Mouse (Mus musculus): Measurements from ENCODE around the gene Fcgr3. TPM values are rescaled to one million over a fixed set of nuclear protein-coding genes. Genes with fewer than 3 reads are reported as not detected.

Gene Fcgr3
- polyA plus RNA-seq, 1 experiment from 2014 or later, result 37.4 TPM

GRCm38 (mm10) chr1:171101033-171101432, 36.3 kb upstream of the Fcgr3 start:
- no peaks in the 10 kb centered on the region for H3K27me3 ChIP-seq (replicated peaks; ENCODE audit: insufficient read depth, low read length)
- H3K4me3 ChIP-seq (ENCODE audit: low read depth, low read length), result no peak overlapping the region
- H3K9ac ChIP-seq (replicated peaks; ENCODE audit: low read depth), result no peak overlapping the region
- no peaks in the 10 kb centered on the region for H3K36me3 ChIP-seq (ENCODE audit: insufficient read depth, low read length)
- no peak for ATAC-seq
- no peak overlapping the region for H3K4me2 ChIP-seq (replicated peaks; ENCODE audit: low read depth, low read length)
- no peak for TF ChIP-seq EP300 (IDR thresholded peaks at IDR 0.05)
- TF ChIP-seq CTCF (IDR thresholded peaks at IDR 0.05), result no peak
- DNase-seq (ENCODE audit: low spot score), result no peak
- no peaks in the 10 kb centered on the region for H3K4me1 ChIP-seq (ENCODE audit: insufficient read depth, low read depth, low read length)
- H3K9me3 ChIP-seq (ENCODE audit: low read length), result no peaks in the 10 kb centered on the region
- 26% methylated on average over 2 of the region's 2 CpGs for WGBS
- no peak overlapping the region for H3K27ac ChIP-seq (ENCODE audit: low read length)

GRCm38 (mm10) chr1:171097612-171098011, 32.9 kb upstream of the Fcgr3 start:
- Histone ChIP-seq H3K4me3 (ENCODE audit: low read depth, low read length) (no peak overlapping the region), H3K9ac (replicated peaks; ENCODE audit: low read depth) (no peak overlapping the region), H3K27ac (ENCODE audit: low read length) (no peak overlapping the region), H3K9me3 (ENCODE audit: low read length) (no peaks in the 10 kb centered on the region), H3K36me3 (ENCODE audit: insufficient read depth, low read length) (no peaks in the 10 kb centered on the region), H3K4me2 (replicated peaks; ENCODE audit: low read depth, low read length) (no peak overlapping the region), H3K4me1 (ENCODE audit: insufficient read depth, low read depth, low read length) (no peaks in the 10 kb centered on the region), H3K27me3 (replicated peaks; ENCODE audit: insufficient read depth, low read length) (no peaks in the 10 kb centered on the region)
- WGBS, result 37% methylated on average over 2 of the region's 2 CpGs
- ATAC-seq (no peak), DNase-seq (ENCODE audit: low spot score) (no peak)
- TF ChIP-seq EP300 (IDR thresholded peaks at IDR 0.05) (no peak), CTCF (IDR thresholded peaks at IDR 0.05) (no peak)

DNA sequence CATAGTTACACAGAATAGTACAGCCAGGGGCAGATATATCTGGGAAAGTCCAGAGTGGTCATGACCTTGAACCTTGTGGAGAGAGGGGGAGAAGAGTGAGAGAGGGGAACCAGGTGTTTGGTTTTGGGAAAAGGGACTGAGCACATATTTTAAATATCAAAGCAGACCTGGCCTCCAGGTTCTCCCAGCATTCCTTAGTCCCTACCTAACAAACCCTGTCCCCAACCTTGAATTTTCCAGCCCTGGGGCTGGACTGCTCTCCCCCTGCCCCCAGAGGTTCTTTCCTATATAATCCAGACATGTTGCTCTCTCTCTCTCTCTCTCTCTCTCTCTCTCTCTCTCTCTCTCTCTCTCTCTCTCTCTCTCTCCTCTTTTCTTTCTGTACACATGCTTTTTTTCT, 32.4 kb upstream of the Fcgr3 start:
- no peak overlapping the region for H3K27ac ChIP-seq (ENCODE audit: low read length)
- no peak for DNase-seq (ENCODE audit: low spot score)
- no peak for TF ChIP-seq CTCF (IDR thresholded peaks at IDR 0.05)
- TF ChIP-seq EP300 (IDR thresholded peaks at IDR 0.05), result no peak
- no peak overlapping the region for H3K4me3 ChIP-seq (ENCODE audit: low read depth, low read length)
- ATAC-seq, result no peak
- H3K9me3 ChIP-seq (ENCODE audit: low read length), result no peaks in the 10 kb centered on the region
- H3K4me1 ChIP-seq (ENCODE audit: insufficient read depth, low read depth, low read length), result no peaks in the 10 kb centered on the region
- H3K9ac ChIP-seq (replicated peaks; ENCODE audit: low read depth), result no peak overlapping the region
- H3K36me3 ChIP-seq (ENCODE audit: insufficient read depth, low read length), result no peaks in the 10 kb centered on the region
- no peak overlapping the region for H3K4me2 ChIP-seq (replicated peaks; ENCODE audit: low read depth, low read length)
- H3K27me3 ChIP-seq (replicated peaks; ENCODE audit: insufficient read depth, low read length), result no peaks in the 10 kb centered on the region

GRCm38 (mm10) chr1:171096110-171096964, 31.6 kb upstream of the Fcgr3 start:
- H3K4me2 ChIP-seq (replicated peaks; ENCODE audit: low read depth, low read length), result peak overlapping the region; percentile 30; the same call in 1 of the 2 replicates
- 17% methylated on average over 10 of the region's 10 CpGs for WGBS
- DNase-seq (ENCODE audit: low spot score) (peak; percentile 71), ATAC-seq (peak; percentile 72)
- H3K9me3 ChIP-seq (ENCODE audit: low read length), result no peaks in the 10 kb centered on the region
- TF ChIP-seq CTCF (IDR thresholded peaks at IDR 0.05) (no peak), EP300 (IDR thresholded peaks at IDR 0.05) (0 out of 2 replicates have a peak, but pooled peaks have one; percentile 13)
- H3K4me3 ChIP-seq (ENCODE audit: low read depth, low read length), result no peak overlapping the region
- no peak overlapping the region for H3K9ac ChIP-seq (replicated peaks; ENCODE audit: low read depth)
- no peaks in the 10 kb centered on the region for H3K36me3 ChIP-seq (ENCODE audit: insufficient read depth, low read length)
- no peak overlapping the region for H3K27ac ChIP-seq (ENCODE audit: low read length)
- no peaks in the 10 kb centered on the region for H3K27me3 ChIP-seq (replicated peaks; ENCODE audit: insufficient read depth, low read length)
- no peaks in the 10 kb centered on the region for H3K4me1 ChIP-seq (ENCODE audit: insufficient read depth, low read depth, low read length)

DNA sequence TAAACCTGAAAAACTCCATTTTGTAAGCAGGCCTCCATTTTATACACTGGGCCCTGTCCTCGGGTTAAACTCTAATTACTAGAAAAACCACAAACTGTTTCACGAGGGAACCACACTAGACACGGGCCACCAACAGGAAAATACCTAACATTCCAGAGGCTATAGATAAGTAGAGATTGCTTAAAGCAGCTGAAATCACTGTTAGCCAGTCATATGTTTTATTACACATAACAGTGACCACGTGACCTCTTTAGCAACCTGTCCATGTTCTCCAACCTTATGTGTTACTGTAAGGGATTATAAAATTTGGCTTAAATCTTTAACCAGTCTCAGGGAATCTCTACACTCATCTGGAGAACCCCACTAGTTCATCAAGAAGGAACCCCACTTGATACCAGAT, 29.7 kb upstream of the Fcgr3 start:
- H3K9me3 ChIP-seq (ENCODE audit: low read length), result no peaks in the 10 kb centered on the region
- H3K36me3 ChIP-seq (ENCODE audit: insufficient read depth, low read length), result no peaks in the 10 kb centered on the region
- no peak overlapping the region for H3K9ac ChIP-seq (replicated peaks; ENCODE audit: low read depth)
- no peak overlapping the region for H3K4me3 ChIP-seq (ENCODE audit: low read depth, low read length)
- no peaks in the 10 kb centered on the region for H3K4me1 ChIP-seq (ENCODE audit: insufficient read depth, low read depth, low read length)
- no peak overlapping the region for H3K27ac ChIP-seq (ENCODE audit: low read length)
- H3K27me3 ChIP-seq (replicated peaks; ENCODE audit: insufficient read depth, low read length), result no peaks in the 10 kb centered on the region
- ATAC-seq, result peak; percentile 69
- DNase-seq (ENCODE audit: low spot score), result peak; percentile 65
- H3K4me2 ChIP-seq (replicated peaks; ENCODE audit: low read depth, low read length), result no peak overlapping the region
- 0 out of 2 replicates have a peak, but pooled peaks have one; percentile 34 for TF ChIP-seq EP300 (IDR thresholded peaks at IDR 0.05)
- TF ChIP-seq CTCF (IDR thresholded peaks at IDR 0.05), result no peak
- 41% methylated on average over 4 of the region's 4 CpGs for WGBS

GRCm38 (mm10) chr1:171090761-171091160, 26.0 kb upstream of the Fcgr3 start:
- 58% methylated on average over 2 of the region's 2 CpGs for WGBS
- no peaks in the 10 kb centered on the region for H3K36me3 ChIP-seq (ENCODE audit: insufficient read depth, low read length)
- H3K9me3 ChIP-seq (ENCODE audit: low read length), result no peaks in the 10 kb centered on the region
- DNase-seq (ENCODE audit: low spot score) (no peak), ATAC-seq (no peak)
- H3K4me3 ChIP-seq (ENCODE audit: low read depth, low read length), result no peak overlapping the region
- no peaks in the 10 kb centered on the region for H3K4me1 ChIP-seq (ENCODE audit: insufficient read depth, low read depth, low read length)
- TF ChIP-seq CTCF (IDR thresholded peaks at IDR 0.05), result no peak
- no peak for TF ChIP-seq EP300 (IDR thresholded peaks at IDR 0.05)
- no peak overlapping the region for H3K27ac ChIP-seq (ENCODE audit: low read length)
- H3K4me2 ChIP-seq (replicated peaks; ENCODE audit: low read depth, low read length), result no peak overlapping the region
- H3K9ac ChIP-seq (replicated peaks; ENCODE audit: low read depth), result no peak overlapping the region
- peaks cover 9% of the 10 kb centered on the region; the same call in 1 of the 2 replicates for H3K27me3 ChIP-seq (replicated peaks; ENCODE audit: insufficient read depth, low read length)
